Mouse (Mus musculus): Measurements from ENCODE around the gene Thtpa.

Gene Thtpa

DNA sequence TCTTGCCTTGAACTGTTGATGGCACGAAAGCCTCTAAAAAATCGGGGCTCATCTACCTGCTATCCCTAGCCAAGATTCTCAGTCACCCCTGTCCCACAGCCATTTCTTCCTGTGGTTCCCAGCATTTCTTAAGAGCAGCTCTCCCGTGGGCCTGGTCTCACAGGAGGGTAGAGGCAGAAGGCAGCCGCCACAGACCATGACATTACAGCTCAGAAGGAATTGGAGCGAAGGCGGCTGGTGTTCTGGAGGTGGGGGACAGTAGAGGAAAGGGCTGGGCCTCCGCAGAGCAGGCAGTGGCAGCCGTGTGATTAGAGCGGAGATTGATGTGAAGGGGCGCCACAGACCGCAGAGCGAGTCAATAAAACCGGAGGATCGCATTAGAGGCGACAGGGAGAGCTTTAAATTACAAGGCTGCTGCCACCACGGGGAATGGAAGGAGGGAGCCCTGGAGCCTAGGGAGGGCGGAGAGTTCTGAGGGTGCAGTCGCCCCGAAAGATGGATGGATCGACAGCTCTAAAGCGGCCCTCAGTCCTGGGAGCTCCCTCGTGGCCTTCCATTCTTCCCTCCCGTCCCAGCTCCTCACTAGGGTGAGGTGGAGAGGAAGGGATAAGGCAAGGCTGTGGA is 16.1 kb upstream of the Thtpa start:
- peak; percentile 42 for DNase-seq

DNA sequence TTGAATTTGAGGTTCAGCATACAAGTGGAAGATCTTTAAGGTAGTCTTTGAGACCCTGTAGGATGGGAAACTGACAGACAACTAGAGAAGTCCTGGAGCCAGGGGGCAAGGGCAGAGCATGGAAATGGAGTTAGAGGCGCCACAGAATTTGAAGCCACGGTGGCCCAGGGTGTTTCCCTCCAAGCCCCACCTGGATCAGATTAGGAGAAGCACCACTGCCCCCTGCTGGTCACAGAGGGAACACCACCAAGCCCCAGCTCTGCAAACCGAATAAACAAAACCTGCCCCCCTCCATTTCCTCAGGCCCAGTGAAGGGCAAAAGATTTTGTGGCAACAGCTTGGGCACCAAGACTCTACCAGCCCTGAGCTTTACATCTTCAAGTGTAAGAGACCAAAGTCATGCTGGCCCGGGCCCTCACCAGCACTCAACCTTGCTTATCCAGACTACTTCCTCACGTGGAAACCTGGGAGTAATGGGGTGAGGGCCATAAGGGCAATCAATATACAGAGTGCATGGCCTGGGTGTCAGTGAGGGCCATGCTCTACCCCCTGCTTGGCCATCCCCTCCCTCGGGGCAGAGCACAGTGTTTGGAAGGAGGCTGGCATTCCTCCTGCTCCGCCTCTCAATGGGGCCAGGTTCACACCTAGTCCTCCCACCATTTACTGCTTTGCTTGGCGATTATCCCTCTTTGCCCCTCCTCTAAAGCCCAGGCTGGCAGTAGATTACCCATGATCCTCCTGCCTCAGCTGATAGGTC is 15.2 kb upstream of the Thtpa start:
- peak; percentile 85 for DNase-seq

- DNase-seq, result no peak
These were observed 13.5 kb upstream of the Thtpa start for GRCm38 (mm10) chr14:55081105-55081504.

- no peak for DNase-seq
These were observed 11.1 kb upstream of the Thtpa start for GRCm38 (mm10) chr14:55083481-55083880.

GRCm38 (mm10) chr14:55085324-55086008 is 9.1 kb upstream of the Thtpa start:
- no peak for DNase-seq

- DNase-seq, result peak; percentile 2
These were observed 8.5 kb upstream of the Thtpa start for GRCm38 (mm10) chr14:55086009-55086514.

DNA sequence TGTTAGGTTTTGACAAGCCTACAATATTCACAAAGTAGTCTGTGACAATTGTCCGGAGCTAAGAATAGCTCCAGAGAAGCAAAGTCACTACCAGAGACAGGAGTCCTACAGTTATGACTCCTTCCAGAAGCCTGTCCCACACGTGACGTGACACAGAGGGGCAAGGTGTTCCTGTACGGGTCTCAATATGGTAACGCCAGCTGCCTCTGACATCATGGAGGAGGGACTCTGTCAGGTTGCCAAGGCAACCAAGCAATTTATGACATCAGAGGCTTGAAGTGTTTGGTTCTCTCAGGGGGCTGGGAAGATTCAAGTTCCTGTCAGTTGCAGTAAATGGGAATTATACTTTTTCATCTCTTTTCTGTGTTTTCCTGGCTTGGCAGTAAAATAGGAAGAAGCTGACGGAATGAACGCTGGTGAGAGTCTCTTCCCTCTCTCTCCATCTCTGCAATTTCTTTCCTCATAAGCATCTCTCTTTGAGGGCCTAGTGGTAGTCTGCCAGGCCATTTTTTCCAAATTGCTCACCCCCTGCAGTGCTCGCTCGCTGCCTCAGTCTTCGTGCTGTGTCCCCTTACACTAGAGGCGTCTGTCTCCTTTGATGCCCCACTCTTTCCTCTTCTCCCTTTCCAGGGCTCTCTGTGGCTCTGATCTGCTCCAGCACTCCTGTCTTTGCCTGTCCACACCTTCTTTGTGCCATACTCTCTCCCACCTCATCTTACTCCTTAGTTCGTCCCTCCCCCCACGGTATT is 5.2 kb upstream of the Thtpa start:
- peak; percentile 3 for DNase-seq

- peak; percentile 41 for DNase-seq
These were observed 3.2 kb upstream of the Thtpa start for GRCm38 (mm10) chr14:55091209-55091865.

DNA sequence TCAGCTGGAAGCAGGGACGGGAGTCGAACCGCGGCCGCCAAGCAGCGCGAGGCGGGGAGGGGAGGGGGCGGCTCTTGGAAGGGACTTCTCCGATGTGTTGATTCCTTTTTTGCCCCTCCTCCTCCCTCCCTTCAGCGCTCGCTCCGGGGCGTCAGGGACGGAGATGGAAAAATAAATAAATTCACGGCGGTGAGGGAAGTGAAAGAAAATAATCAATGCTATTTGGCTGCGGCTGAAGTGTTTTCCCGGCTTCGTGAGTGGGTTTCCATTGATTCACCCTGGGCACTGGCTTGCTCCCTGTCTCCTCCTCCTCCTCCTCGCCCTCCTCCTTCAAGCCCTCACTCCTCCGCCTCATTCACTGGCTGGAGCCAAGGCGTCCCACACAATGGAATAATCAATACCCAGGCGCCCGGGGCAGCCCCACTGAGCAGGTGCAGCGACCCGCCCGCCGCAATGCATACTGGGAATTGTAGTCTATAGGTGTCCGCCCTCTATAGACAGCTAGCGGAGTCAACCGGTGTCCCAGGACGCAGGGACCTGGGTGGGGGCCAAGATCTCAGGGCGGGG is 2.5 kb upstream of the Thtpa start, which contains the start of gene Zfhx2:
TSS of gene Zfhx2 (minus strand) at position 314 of the 567 bp plus-strand sequence.
- DNase-seq, result peak; percentile 94

DNA sequence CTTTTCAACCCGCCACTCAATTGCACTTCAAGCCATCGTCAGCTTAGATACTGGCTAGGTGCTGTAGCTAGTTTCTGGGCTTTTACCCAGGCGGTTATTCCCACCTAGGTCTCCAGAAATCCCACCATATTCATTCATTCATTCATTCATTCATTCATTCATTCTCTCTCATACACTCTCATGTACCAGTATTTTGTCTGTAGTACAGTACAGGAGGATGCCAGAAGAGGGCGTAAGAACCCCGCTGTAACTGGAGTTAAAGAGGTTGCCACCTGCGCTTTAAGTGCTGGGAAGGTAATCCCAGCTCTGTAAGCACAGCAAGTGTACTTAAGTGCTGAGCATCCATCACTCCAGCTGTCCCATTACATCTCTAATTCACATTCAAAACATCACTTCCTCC is 657 bp upstream of the Thtpa start:
- DNase-seq, result peak; percentile 50

GRCm38 (mm10) chr14:55095263-55095662 is 679 bp downstream of the Thtpa start:
- DNase-seq, result no peak

DNA sequence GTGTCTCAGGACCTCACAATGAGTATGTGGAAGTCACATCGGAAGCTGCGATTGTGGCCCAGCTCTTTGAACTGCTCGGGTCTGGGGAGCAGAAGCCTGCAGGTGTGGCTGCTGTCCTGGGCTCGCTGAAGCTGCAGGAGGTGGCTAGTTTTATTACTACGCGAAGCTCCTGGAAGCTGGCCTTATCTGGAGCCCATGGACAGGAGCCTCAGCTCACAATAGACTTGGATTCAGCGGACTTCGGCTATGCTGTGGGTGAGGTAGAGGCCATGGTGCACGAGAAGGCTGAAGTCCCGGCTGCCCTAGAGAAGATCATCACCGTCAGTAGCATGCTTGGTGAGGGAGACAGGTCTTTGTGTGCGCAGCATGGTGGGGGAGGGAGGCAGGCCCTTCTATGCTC is 1.1 kb downstream of the Thtpa start:
- no peak for DNase-seq

GRCm38 (mm10) chr14:55096573-55097087 is 2.0 kb downstream of the Thtpa start:
- DNase-seq, result no peak

- no peak for DNase-seq
These were observed 3.1 kb downstream of the Thtpa start for GRCm38 (mm10) chr14:55097646-55098045.

GRCm38 (mm10) chr14:55098067-55098466 is 3.5 kb downstream of the Thtpa start:
- DNase-seq, result peak; percentile 58

DNA sequence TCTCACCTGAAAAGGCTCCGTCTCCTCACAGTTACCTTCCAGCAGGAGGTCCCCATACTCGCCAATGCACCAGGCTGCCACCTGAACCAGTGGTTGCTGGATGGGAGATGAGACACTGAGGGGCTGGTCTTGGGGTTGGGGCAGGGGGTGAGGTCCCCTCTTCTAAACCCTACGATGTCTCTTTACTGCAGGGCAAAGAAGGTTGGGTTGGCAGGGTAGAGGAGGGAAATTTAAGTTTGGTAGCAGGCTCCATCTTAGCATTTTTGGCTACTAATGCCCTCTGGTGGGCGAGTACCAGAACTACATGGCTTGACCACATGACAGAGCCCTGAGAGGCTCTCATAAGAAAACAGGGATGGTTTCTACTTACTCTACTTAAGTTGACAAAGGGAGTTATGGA is 7.0 kb downstream of the Thtpa start:
- peak; percentile 56 for DNase-seq

GRCm38 (mm10) chr14:55102253-55102785 is 7.7 kb downstream of the Thtpa start:
- DNase-seq, result no peak

- DNase-seq, result no peak
These were observed 9.8 kb downstream of the Thtpa start for GRCm38 (mm10) chr14:55104365-55104764.

- DNase-seq, result no peak
These were observed 10.8 kb downstream of the Thtpa start for GRCm38 (mm10) chr14:55105386-55105785.

DNA sequence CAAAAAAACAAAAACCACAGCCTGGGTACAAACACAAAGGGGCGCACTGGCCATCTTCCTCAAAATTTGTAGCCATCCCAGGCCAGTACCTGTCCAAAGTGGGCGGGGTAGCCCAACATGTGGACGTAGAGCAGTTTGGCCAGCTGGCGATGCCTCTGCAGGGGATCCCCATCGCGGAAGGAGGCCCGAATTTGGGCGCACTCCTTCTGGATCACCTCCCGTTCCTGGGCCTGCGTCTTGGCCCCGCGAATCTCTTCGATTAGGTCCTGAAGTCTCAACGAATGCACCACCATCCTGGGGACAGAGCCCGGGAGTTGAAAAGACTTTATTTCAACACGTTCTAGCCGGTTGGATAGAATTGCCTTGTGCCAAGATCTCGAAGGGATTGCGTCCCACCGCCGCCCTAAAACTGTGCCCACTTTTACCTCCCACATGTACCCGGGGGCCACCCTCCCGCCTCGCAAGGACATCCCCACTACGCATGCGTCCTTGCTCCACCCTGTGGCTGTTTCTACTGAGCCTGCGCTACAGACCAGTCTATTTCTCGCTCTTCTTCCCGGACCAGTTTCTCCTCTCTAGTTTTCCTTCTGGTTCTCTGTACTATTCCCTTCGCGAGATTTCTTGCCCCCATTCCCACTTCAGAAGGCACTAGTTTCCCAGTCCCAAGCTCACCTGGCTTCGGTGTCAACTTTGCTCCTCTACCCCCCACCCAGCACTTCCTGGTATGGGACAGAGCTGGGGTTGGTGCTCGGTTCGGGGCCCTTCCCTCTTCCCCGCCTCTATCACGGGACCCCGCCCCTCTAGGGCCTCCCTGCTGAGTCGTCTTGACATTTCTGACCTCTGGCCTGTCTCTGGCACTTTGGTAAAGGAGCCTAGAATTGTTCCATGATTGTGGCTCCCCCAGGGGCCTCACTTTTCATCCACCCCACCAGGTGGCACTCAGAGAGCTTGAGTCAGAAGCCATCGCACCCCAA is 11.5 kb downstream of the Thtpa start, which contains the start of gene Ap1g2:
TSS of gene Ap1g2 (minus strand) at position 758 of the 974 bp plus-strand sequence.
- peak; percentile 90 for DNase-seq
